Mouse (Mus musculus) adrenal gland, adult 2 months (tissue): Measurements from ENCODE around the gene Pard3b. TPM values are rescaled to one million over a fixed set of nuclear protein-coding genes. Genes with fewer than 3 reads are reported as not detected.

ENCODE experiments used
- DNase-seq: peaks from one replicate; pipeline ENCODE4 v3.0.0; 2021
- polyA plus RNA-seq: library from polyadenylated mRNA; depleted of rRNA; stranded (reverse); fragments of >200 nt; gene quantifications from 2 replicates; pipeline ENCODE4 v1.2.3, GENCODE M21; 2012
- total RNA-seq, 2 experiments: library from RNA; stranded (reverse); gene quantifications; 2 replicates each; pipeline ENCODE4 v1.2.3; 2021

The Pard3b gene
- total and polyA plus RNA-seq, 3 experiments: 10.8 to 12.1 (median 11.2) TPM

GRCm38 (mm10) chr1:62394555-62394954, 755.9 kb downstream of the Pard3b start:
- no peak for DNase-seq

GRCm38 (mm10) chr1:62398261-62398660, 759.6 kb downstream of the Pard3b start:
- DNase-seq: no peak

- DNase-seq: no peak
These were observed 760.1 kb downstream of the Pard3b start for GRCm38 (mm10) chr1:62398738-62399137.

- DNase-seq: no peak
These were observed 766.4 kb downstream of the Pard3b start for GRCm38 (mm10) chr1:62405061-62405460.

GRCm38 (mm10) chr1:62411368-62411767, 772.7 kb downstream of the Pard3b start:
- no peak for DNase-seq

- no peak for DNase-seq
These were observed 773.4 kb downstream of the Pard3b start for GRCm38 (mm10) chr1:62412019-62412418.

- no peak for DNase-seq
These were observed 774.4 kb downstream of the Pard3b start for GRCm38 (mm10) chr1:62412988-62413387.

GRCm38 (mm10) chr1:62414521-62414920, 775.9 kb downstream of the Pard3b start:
- no peak for DNase-seq

GRCm38 (mm10) chr1:62416627-62417374, 778.2 kb downstream of the Pard3b start:
- DNase-seq: no peak

- DNase-seq: peak; percentile 66
These were observed 784.4 kb downstream of the Pard3b start for GRCm38 (mm10) chr1:62422896-62423650.

- DNase-seq: no peak
These were observed 786.7 kb downstream of the Pard3b start for GRCm38 (mm10) chr1:62425369-62425768.

- no peak for DNase-seq
These were observed 790.1 kb downstream of the Pard3b start for GRCm38 (mm10) chr1:62428736-62429135.

GRCm38 (mm10) chr1:62429333-62430182, 790.9 kb downstream of the Pard3b start:
- no peak for DNase-seq

GRCm38 (mm10) chr1:62431054-62431453, 792.4 kb downstream of the Pard3b start:
- no peak for DNase-seq

- peak; percentile 76 for DNase-seq
These were observed 795.3 kb downstream of the Pard3b start for GRCm38 (mm10) chr1:62433891-62434290.

- no peak for DNase-seq
These were observed 797.2 kb downstream of the Pard3b start for GRCm38 (mm10) chr1:62435844-62436243.

- no peak for DNase-seq
These were observed 797.7 kb downstream of the Pard3b start for GRCm38 (mm10) chr1:62436304-62436703.

GRCm38 (mm10) chr1:62437493-62437892, 798.9 kb downstream of the Pard3b start:
- peak; percentile 18 for DNase-seq

GRCm38 (mm10) chr1:62444406-62444805, 805.8 kb downstream of the Pard3b start:
- DNase-seq: no peak

- DNase-seq: no peak
These were observed 808.2 kb downstream of the Pard3b start for GRCm38 (mm10) chr1:62446818-62447217.

- no peak for DNase-seq
These were observed 810.7 kb downstream of the Pard3b start for GRCm38 (mm10) chr1:62449193-62449875.

GRCm38 (mm10) chr1:62465536-62465935, 826.9 kb downstream of the Pard3b start:
- DNase-seq: no peak
